In genomic region chr3:116253077-116253531, GRCm38 (mm10) we compare ENCODE assay signal across 8 mouse cellular contexts. TPM values are rescaled to one million over a fixed set of nuclear protein-coding genes. Genes with fewer than 3 reads are reported as not detected.
DNase-seq lines count a peak whose midpoint lies in the region; ATAC-seq and TF ChIP-seq lines count a peak whose summit lies in the region.

Gene Gpr88 (minus strand): TSS chr3:116253503.

- in situ Hi-C loops in ES-E14 (cut with MboI; ENCODE audit: low sequenced_read_pairs in 2 of 2, unreplicated experiment in 2 of 2), result no loop called here

- peaks cover 0 to 5% of the 10 kb centered on the region in 2 experiments; a peak in 1 of 4 replicates for H3K4me1 ChIP-seq in ES-E14 (ENCODE audit: control insufficient read depth in 2 of 2, insufficient read depth in 2 of 2, low read length in 2 of 2, poor library complexity in 1 of 2)
- H3K4me1 ChIP-seq in hindbrain, embryonic 12.5 days, result peaks cover 25% of the 10 kb centered on the region
- peaks cover 12% of the 10 kb centered on the region for H3K4me1 ChIP-seq in lung, postnatal 0 days (ENCODE audit: insufficient read depth, low read depth, low read length)

- peak within 1 kb of the TSS; percentile 47 to 66; a peak in 2 of 4 replicates for H3K4me3 ChIP-seq in ES-E14 (ENCODE audit: insufficient read depth in 1 of 2, low read depth in 1 of 2, low read length in 2 of 2, poor library complexity in 1 of 2, severe bottlenecking in 1 of 2)
- peak within 1 kb of the TSS; percentile 61 for H3K4me3 ChIP-seq in hindbrain, embryonic 12.5 days
- H3K4me3 ChIP-seq in lung, postnatal 0 days (ENCODE audit: low read depth, low read length), result peak within 1 kb of the TSS; percentile 41

- H3K9ac ChIP-seq in ES-E14 (ENCODE audit: insufficient read depth, low read depth, low read length, poor library complexity, severe bottlenecking), result 0 out of 2 replicates have a peak within 1 kb of the TSS, but pooled peaks have one; percentile 5
- peak within 1 kb of the TSS; percentile 74 for H3K9ac ChIP-seq in hindbrain, embryonic 12.5 days
- H3K9ac ChIP-seq in lung, postnatal 0 days (replicated peaks; ENCODE audit: low read depth), result no peak within 1 kb of the TSS

- H3K9me3 ChIP-seq in ES-E14 (ENCODE audit: control insufficient read depth, insufficient read depth, low read depth, low read length), result no peaks in the 10 kb centered on the region
- no peaks in the 10 kb centered on the region for H3K9me3 ChIP-seq in hindbrain, embryonic 12.5 days (replicated peaks)
- H3K9me3 ChIP-seq in lung, postnatal 0 days (ENCODE audit: low read length), result no peaks in the 10 kb centered on the region

- no peaks in the 10 kb centered on the region for H3K36me3 ChIP-seq in ES-E14 (ENCODE audit: control insufficient read depth, insufficient read depth, low read length, poor library complexity, severe bottlenecking)
- H3K36me3 ChIP-seq in hindbrain, embryonic 12.5 days, result no peaks in the 10 kb centered on the region
- H3K36me3 ChIP-seq in lung, postnatal 0 days (ENCODE audit: insufficient read depth, low read length), result no peaks in the 10 kb centered on the region

- under 1% methylated on average over 9 of the region's 9 CpGs for WGBS in hindbrain, embryonic 12.5 days
- 2% methylated on average over 9 of the region's 9 CpGs for WGBS in lung, postnatal 0 days

- DNase-seq in ES-E14 (ENCODE audit: low read depth, low spot score), result peak; percentile 1
- peak; percentile 20 for DNase-seq in cerebellum, adult 9-11 months
- peak; percentile 71 to 78 for DNase-seq in frontal cortex, postnatal 14 days (ENCODE audit: low spot score in 2 of 2)
- peak; percentile 68 for DNase-seq in left cerebral cortex, adult 11 months (ENCODE audit: low spot score)
- DNase-seq in lung, postnatal 0 days (ENCODE audit: low spot score), result peak; percentile 51
- DNase-seq in retina, postnatal 7 days (ENCODE audit: low read depth, low spot score), result peak; percentile 8
- DNase-seq in thymus, postnatal 25 days, result no peak

- no peak within 1 kb of the TSS for H3K27ac ChIP-seq in ES-E14 (ENCODE audit: insufficient read depth, low read depth, low read length, poor library complexity, severe bottlenecking)
- peak within 1 kb of the TSS; percentile 44; the same call in 1 of the 2 replicates for H3K27ac ChIP-seq in hindbrain, embryonic 12.5 days
- no peak within 1 kb of the TSS for H3K27ac ChIP-seq in lung, postnatal 0 days (ENCODE audit: low read length)

- TF ChIP-seq CTCF in lung, postnatal 0 days (IDR thresholded peaks at IDR 0.05), result no peak

- ATAC-seq in hindbrain, embryonic 12.5 days (ENCODE audit: low FRiP score), result peak; percentile 44
- ATAC-seq in lung, postnatal 0 days, result peak; percentile 65; the same call in 1 of the 2 replicates

- H3K4me2 ChIP-seq in hindbrain, embryonic 12.5 days (replicated peaks), result peak within 1 kb of the TSS; percentile 100
- peak within 1 kb of the TSS; percentile 83 for H3K4me2 ChIP-seq in lung, postnatal 0 days (replicated peaks; ENCODE audit: low read depth, low read length)

- TF ChIP-seq EP300 in lung, postnatal 0 days (IDR thresholded peaks at IDR 0.05), result no peak

- H3K27me3 ChIP-seq in hindbrain, embryonic 12.5 days, result peaks cover 53% of the 10 kb centered on the region
- peaks cover 21% of the 10 kb centered on the region for H3K27me3 ChIP-seq in lung, postnatal 0 days (replicated peaks; ENCODE audit: insufficient read depth, low read length)

TF ChIP-seq in ES-E14, 5 proteins besides CTCF, POLR2A, EP300 and RAD21:
- TF ChIP-seq ZNF384 (IDR thresholded peaks at IDR 0.05; ENCODE audit: low read depth, low read length), result no peak
- no peak for TF ChIP-seq MAFK (IDR thresholded peaks at IDR 0.05; ENCODE audit: insufficient read depth, low read depth, low read length)
- no peak for TF ChIP-seq ZC3H11A (IDR thresholded peaks at IDR 0.05; ENCODE audit: borderline replicate concordance, low read depth, low read length)
- no peak for TF ChIP-seq HCFC1 (IDR thresholded peaks at IDR 0.05; ENCODE audit: borderline replicate concordance, insufficient read depth, low read length)
- no peak for TF ChIP-seq CHD2 (IDR thresholded peaks at IDR 0.05; ENCODE audit: low read depth, low read length)

RNA-seq across cellular contexts. Expression of gene Gpr88, which starts in this region (rescaled TPM):
- not detected in 2 replicates for total RNA-seq in ES-E14 (2012; rRNA removed)
- 1.7 and 2.0 TPM in 2 replicates for polyA plus RNA-seq in hindbrain, embryonic 12.5 days (2016; fragmentation: Nextera tagmentation; extraction: Ambion mirVana)
- 1.2 and 1.6 TPM in 2 replicates for polyA plus RNA-seq in lung, postnatal 0 days (2015; fragmentation: Nextera tagmentation; extraction: Ambion mirVana)

Comparison
In these comparisons a context has a peak if more than half of its experiments do, and no peak if none do; other contexts are left out.
1. Peak in DNase-seq, H3K4me3 ChIP-seq and H3K9ac ChIP-seq in ES-E14; RNA of the gene not detected or under 1 TPM.